Mouse (Mus musculus): ENCODE data around the gene Nek6. TPM values are rescaled to one million over a fixed set of nuclear protein-coding genes. Genes with fewer than 3 reads are reported as not detected.

Nek6 gene
- polyA plus RNA-seq, 1 experiment from 2014 or later, result 117 TPM

DNA sequence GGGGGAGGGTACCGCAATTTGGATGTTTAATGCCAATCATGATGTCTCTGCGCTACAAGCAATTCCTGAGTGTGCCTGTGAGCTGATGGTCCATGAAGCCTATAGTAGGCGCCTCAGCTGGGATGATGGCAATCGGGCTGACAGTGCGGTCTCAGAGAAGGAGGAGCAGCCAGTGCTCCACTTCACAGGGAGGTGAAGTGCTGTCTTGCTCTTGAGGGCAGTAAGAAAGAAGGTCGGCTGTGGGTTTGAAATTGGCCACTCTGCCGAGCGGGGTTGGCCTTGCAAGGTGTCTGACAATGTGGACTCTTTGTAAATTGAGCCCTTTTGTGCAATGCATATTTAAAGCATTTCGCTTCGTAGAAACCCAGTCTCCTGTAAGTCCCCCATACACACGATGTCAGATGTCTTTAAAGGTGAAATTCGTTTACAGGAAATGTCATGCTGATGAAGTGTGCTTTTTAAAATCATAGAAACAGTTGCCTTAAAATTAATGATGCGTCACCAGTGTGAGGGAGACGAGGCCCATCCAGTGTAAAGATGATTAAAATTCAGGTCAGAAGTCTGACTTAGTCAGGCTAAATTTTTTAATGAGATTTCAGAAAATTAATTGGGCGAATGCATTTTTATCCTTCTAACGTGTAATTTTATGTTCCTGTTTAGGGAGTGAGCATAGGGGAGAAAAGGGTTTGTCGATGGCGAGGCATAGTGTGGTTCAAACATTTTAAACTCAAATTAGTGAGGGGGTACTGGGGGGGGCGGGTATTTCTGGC, 43.0 kb downstream of the Nek6 start:
- WGBS, result 72% methylated on average over 19 of the region's 19 CpGs

DNA sequence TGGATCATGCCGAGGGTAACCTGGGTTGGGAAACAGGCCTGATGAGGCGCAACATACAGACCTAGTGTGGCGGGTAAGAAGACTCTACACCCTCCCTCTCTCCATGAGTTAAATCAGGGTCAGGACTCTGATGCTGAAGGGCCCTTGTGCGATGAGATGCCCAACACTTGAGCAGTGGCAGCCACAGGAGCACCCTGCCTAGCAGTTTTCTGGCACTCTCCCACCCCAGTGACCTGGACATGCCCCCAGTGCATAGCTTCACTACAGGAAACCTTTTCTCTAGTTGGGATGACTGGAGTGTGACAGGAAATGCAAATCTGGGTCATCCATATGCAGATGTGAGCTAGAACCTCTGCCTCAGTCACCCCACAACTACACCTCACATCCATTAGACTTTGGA, 44.2 kb downstream of the Nek6 start:
- Histone ChIP-seq H3K27me3 (ENCODE audit: control insufficient read depth, insufficient read depth, low read length) (no peaks in the 10 kb centered on the region), H3K4me1 (ENCODE audit: control insufficient read depth, insufficient read depth, low read length) (no peaks in the 10 kb centered on the region), H3K27ac (replicated peaks; ENCODE audit: low read depth, low read length) (no peak overlapping the region), H3K4me3 (ENCODE audit: low read depth, low read length) (no peak overlapping the region), H3K36me3 (replicated peaks; ENCODE audit: control insufficient read depth, insufficient read depth, low read depth, low read length) (no peaks in the 10 kb centered on the region; the same call in 1 of the 2 replicates), H3K9ac (replicated peaks; ENCODE audit: low read length) (no peak overlapping the region), H3K4me2 (ENCODE audit: low read depth, low read length) (no peak overlapping the region), H3K9me3 (replicated peaks; ENCODE audit: control insufficient read depth, low read length) (no peaks in the 10 kb centered on the region)
- 91% methylated on average over 4 of the region's 4 CpGs for WGBS
- no peak for DNase-seq (ENCODE audit: low spot score)
- ATAC-seq (replicated peaks; ENCODE audit: insufficient number of reproducible peaks, low FRiP score, low TSS enrichment, low read depth), result no peak

More for the DNA sequence above, 43.0 kb downstream of the Nek6 start:
- Histone ChIP-seq H3K9ac (replicated peaks; ENCODE audit: low read length) (no peak overlapping the region), H3K27me3 (ENCODE audit: control insufficient read depth, insufficient read depth, low read length) (no peaks in the 10 kb centered on the region), H3K4me1 (ENCODE audit: control insufficient read depth, insufficient read depth, low read length) (no peaks in the 10 kb centered on the region), H3K4me2 (ENCODE audit: low read depth, low read length) (no peak overlapping the region), H3K27ac (replicated peaks; ENCODE audit: low read depth, low read length) (no peak overlapping the region), H3K9me3 (replicated peaks; ENCODE audit: control insufficient read depth, low read length) (no peaks in the 10 kb centered on the region), H3K36me3 (replicated peaks; ENCODE audit: control insufficient read depth, insufficient read depth, low read depth, low read length) (no peaks in the 10 kb centered on the region; the same call in 1 of the 2 replicates), H3K4me3 (ENCODE audit: low read depth, low read length) (no peak overlapping the region)
- no peak for DNase-seq (ENCODE audit: low spot score)
- no peak for ATAC-seq (replicated peaks; ENCODE audit: insufficient number of reproducible peaks, low FRiP score, low TSS enrichment, low read depth)

DNA sequence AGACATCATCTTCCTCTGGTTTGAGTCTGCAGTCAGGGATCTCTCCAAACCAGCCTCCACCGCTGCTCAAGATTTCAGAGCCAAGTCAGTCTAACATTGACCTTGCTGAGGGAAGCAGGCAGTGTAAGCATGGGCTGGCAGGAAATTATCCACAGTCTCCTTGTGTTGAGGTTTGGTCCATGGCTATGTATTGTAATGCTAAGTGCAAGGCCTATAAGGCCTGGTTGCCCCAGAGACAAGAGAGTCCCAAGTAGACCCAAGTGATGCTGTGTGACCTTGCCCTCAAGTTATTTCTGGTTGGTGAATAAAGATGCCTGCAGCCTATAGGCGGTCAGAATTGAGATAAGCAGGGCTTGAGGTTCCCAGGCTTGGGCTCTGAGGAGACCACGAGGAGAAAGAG, 45.3 kb downstream of the Nek6 start:
- ATAC-seq (replicated peaks; ENCODE audit: insufficient number of reproducible peaks, low FRiP score, low TSS enrichment, low read depth) (no peak), DNase-seq (ENCODE audit: low spot score) (no peak)
- H3K9ac ChIP-seq (replicated peaks; ENCODE audit: low read length), result no peak overlapping the region
- no peak overlapping the region for H3K27ac ChIP-seq (replicated peaks; ENCODE audit: low read depth, low read length)
- H3K4me3 ChIP-seq (ENCODE audit: low read depth, low read length), result no peak overlapping the region
- no peak overlapping the region for H3K4me2 ChIP-seq (ENCODE audit: low read depth, low read length)
- no peaks in the 10 kb centered on the region; the same call in 1 of the 2 replicates for H3K36me3 ChIP-seq (replicated peaks; ENCODE audit: control insufficient read depth, insufficient read depth, low read depth, low read length)
- H3K4me1 ChIP-seq (ENCODE audit: control insufficient read depth, insufficient read depth, low read length), result no peaks in the 10 kb centered on the region
- H3K27me3 ChIP-seq (ENCODE audit: control insufficient read depth, insufficient read depth, low read length), result no peaks in the 10 kb centered on the region
- H3K9me3 ChIP-seq (replicated peaks; ENCODE audit: control insufficient read depth, low read length), result no peaks in the 10 kb centered on the region
- 91% methylated on average over 3 of the region's 3 CpGs for WGBS

DNA sequence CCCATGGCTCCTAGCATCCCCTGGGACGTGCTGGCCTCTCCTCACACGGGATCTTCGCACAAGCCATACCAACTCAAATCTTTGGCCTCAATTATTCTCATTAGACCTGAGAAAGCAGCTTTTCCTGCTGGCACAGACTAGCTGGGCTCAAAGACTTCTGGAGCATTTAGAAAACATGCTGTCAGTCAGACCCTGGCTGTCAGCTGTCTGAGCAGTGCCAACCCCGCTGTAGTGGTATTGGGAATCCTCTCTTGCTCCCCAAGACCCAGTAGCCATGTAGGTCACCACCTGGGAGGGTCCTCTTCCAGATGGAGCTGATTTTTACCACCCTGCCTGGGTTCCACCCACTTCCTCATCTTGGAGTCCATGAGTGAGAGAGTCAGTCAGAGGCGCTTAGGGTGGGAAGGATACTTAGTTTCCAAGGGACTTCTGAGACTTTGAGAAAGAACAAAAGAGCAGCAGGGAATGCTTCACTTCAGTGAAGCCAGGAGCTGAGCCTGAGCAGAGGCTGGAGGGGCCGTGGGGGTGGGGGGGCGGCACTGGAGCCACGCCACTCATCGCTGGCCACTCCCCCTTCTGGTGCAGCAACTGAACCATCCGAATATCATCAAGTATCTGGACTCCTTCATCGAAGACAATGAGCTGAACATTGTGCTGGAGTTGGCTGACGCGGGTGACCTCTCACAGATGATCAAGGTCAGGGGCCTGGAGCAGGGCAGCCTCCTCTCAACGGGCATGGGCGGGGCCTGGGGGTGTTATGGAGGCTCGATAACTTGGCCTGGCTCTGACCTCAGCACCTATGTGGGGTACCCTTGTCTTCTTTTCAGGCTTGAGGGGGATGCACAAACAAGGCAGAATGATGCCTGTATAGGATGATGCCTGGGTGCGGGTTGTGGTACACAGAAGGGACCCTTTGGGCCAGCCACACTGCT, 49.1 kb downstream of the Nek6 start:
- no peaks in the 10 kb centered on the region for H3K4me1 ChIP-seq (ENCODE audit: control insufficient read depth, insufficient read depth, low read length)
- H3K27ac ChIP-seq (replicated peaks; ENCODE audit: low read depth, low read length), result no peak overlapping the region
- WGBS, result 63% methylated on average over 17 of the region's 17 CpGs
- no peaks in the 10 kb centered on the region for H3K27me3 ChIP-seq (ENCODE audit: control insufficient read depth, insufficient read depth, low read length)
- H3K4me2 ChIP-seq (ENCODE audit: low read depth, low read length), result no peak overlapping the region
- no peak; the same call in 1 of the 2 replicates for ATAC-seq (replicated peaks; ENCODE audit: insufficient number of reproducible peaks, low FRiP score, low TSS enrichment, low read depth)
- H3K9ac ChIP-seq (replicated peaks; ENCODE audit: low read length), result no peak overlapping the region
- no peak overlapping the region for H3K4me3 ChIP-seq (ENCODE audit: low read depth, low read length)
- H3K9me3 ChIP-seq (replicated peaks; ENCODE audit: control insufficient read depth, low read length), result no peaks in the 10 kb centered on the region
- no peaks in the 10 kb centered on the region; the same call in 1 of the 2 replicates for H3K36me3 ChIP-seq (replicated peaks; ENCODE audit: control insufficient read depth, insufficient read depth, low read depth, low read length)
- no peak for DNase-seq (ENCODE audit: low spot score)

DNA sequence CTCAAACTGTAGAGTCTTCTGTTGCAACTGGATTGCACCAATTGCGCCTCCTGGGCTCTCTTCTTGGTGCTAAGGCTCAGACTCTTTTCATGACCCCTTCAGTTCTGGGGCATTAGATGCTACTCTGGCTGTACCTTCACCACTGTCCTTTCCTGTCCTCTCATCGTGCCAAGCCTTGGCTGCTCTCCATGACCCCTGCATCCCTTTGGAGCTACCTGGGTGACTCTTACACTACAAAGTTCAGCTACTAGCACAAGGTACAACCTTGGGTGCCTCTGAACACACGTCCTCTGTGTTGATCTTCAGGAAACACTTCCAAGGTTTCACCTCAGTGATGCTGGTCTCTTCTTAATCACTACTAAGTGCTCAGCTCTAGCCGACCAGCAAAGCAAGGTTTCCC, 51.2 kb downstream of the Nek6 start:
- H3K4me3 ChIP-seq (ENCODE audit: low read depth, low read length), result no peak overlapping the region
- H3K9me3 ChIP-seq (replicated peaks; ENCODE audit: control insufficient read depth, low read length), result no peaks in the 10 kb centered on the region
- no peaks in the 10 kb centered on the region for H3K4me1 ChIP-seq (ENCODE audit: control insufficient read depth, insufficient read depth, low read length)
- H3K4me2 ChIP-seq (ENCODE audit: low read depth, low read length), result no peak overlapping the region
- H3K27me3 ChIP-seq (ENCODE audit: control insufficient read depth, insufficient read depth, low read length), result no peaks in the 10 kb centered on the region
- DNase-seq (ENCODE audit: low spot score) (no peak), ATAC-seq (replicated peaks; ENCODE audit: insufficient number of reproducible peaks, low FRiP score, low TSS enrichment, low read depth) (no peak)
- H3K36me3 ChIP-seq (replicated peaks; ENCODE audit: control insufficient read depth, insufficient read depth, low read depth, low read length), result no peaks in the 10 kb centered on the region; the same call in 1 of the 2 replicates
- WGBS, result 89% methylated on average over 4 of the region's 4 CpGs
- no peak overlapping the region for H3K9ac ChIP-seq (replicated peaks; ENCODE audit: low read length)
- H3K27ac ChIP-seq (replicated peaks; ENCODE audit: low read depth, low read length), result no peak overlapping the region

DNA sequence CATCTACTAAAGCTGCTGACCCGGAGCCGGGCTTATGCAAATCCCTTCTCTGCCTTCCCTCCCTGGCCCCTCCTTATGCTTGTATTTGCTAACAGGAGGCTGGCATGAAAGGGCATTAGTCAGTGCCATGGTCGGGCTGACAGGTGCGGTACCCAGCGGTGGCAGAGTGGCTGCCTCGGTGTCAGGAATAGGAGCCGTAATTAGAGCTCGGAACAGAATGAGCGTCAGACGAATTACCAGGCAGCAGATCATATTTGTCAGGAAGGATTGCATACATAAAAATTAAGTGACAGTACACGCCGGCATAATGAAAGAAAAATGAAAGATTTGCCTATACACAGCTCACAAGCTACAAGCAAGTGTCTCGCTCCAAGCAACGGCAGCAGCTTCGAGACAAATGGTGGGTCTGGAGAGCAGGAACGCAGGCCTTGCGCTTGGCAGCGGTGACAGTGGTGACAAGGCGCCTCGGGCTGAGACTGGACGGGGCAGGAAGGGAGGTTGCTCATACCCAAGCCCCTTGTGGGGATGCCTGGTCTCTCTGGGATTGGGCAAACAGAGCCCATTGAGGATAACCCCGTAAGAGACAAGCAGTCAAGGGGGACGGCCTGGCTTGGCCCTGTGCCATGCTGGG, 60.6 kb downstream of the Nek6 start:
- DNase-seq (ENCODE audit: low spot score) (no peak), ATAC-seq (replicated peaks; ENCODE audit: insufficient number of reproducible peaks, low FRiP score, low TSS enrichment, low read depth) (no peak)
- Histone ChIP-seq H3K4me3 (ENCODE audit: low read depth, low read length) (no peak overlapping the region), H3K4me2 (ENCODE audit: low read depth, low read length) (no peak overlapping the region), H3K9ac (replicated peaks; ENCODE audit: low read length) (no peak overlapping the region), H3K9me3 (replicated peaks; ENCODE audit: control insufficient read depth, low read length) (no peaks in the 10 kb centered on the region), H3K36me3 (replicated peaks; ENCODE audit: control insufficient read depth, insufficient read depth, low read depth, low read length) (no peaks in the 10 kb centered on the region; the same call in 1 of the 2 replicates), H3K4me1 (ENCODE audit: control insufficient read depth, insufficient read depth, low read length) (no peaks in the 10 kb centered on the region), H3K27me3 (ENCODE audit: control insufficient read depth, insufficient read depth, low read length) (no peaks in the 10 kb centered on the region), H3K27ac (replicated peaks; ENCODE audit: low read depth, low read length) (no peak overlapping the region)
- 87% methylated on average over 23 of the region's 23 CpGs for WGBS

DNA sequence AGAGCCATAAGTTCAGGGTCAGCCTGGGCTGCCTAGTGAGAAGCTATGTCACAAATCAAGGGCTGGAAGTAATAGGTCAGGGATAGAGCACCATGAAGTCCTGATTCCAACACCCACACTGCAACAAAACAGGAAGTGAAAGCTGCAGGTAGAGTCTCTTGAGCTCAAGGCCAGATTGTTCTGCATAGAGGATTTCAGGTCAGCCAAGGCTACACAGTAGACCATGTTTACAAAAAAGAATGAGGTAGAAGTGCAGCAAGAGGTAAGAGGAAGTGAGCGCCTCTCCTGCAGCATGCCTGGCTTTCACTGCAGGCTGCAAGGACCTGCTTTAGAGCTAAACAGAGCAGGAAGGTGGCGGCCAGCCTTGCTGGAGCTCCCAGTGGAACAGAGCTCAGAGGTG, 63.3 kb downstream of the Nek6 start:
- WGBS, result 84% methylated on average over 2 of the region's 2 CpGs
- ATAC-seq (replicated peaks; ENCODE audit: insufficient number of reproducible peaks, low FRiP score, low TSS enrichment, low read depth) (no peak), DNase-seq (ENCODE audit: low spot score) (no peak)
- no peaks in the 10 kb centered on the region for H3K4me1 ChIP-seq (ENCODE audit: control insufficient read depth, insufficient read depth, low read length)
- no peak overlapping the region for H3K4me2 ChIP-seq (ENCODE audit: low read depth, low read length)
- no peak overlapping the region for H3K4me3 ChIP-seq (ENCODE audit: low read depth, low read length)
- no peaks in the 10 kb centered on the region; the same call in 1 of the 2 replicates for H3K36me3 ChIP-seq (replicated peaks; ENCODE audit: control insufficient read depth, insufficient read depth, low read depth, low read length)
- no peak overlapping the region for H3K9ac ChIP-seq (replicated peaks; ENCODE audit: low read length)
- H3K27ac ChIP-seq (replicated peaks; ENCODE audit: low read depth, low read length), result no peak overlapping the region
- no peaks in the 10 kb centered on the region for H3K9me3 ChIP-seq (replicated peaks; ENCODE audit: control insufficient read depth, low read length)
- no peaks in the 10 kb centered on the region for H3K27me3 ChIP-seq (ENCODE audit: control insufficient read depth, insufficient read depth, low read length)
